Mouse (Mus musculus): ENCODE data around the gene Frmpd1.

Frmpd1 gene

GRCm38 (mm10) chr4:45320159-45320816, 135.6 kb downstream of the Frmpd1 start:
- DNase-seq (ENCODE audit: extremely low read depth, low read depth, low spot score): peak; percentile 26

- no peak for DNase-seq (ENCODE audit: extremely low read depth, low read depth, low spot score)
Observed at GRCm38 (mm10) chr4:45331139-45331538, 146.5 kb downstream of the Frmpd1 start.

GRCm38 (mm10) chr4:45332466-45332865, 147.8 kb downstream of the Frmpd1 start:
- DNase-seq (ENCODE audit: extremely low read depth, low read depth, low spot score): no peak

All from fat pad, adult 2 months (tissue).